Mouse (Mus musculus) midbrain, embryonic 16.5 days (tissue): ENCODE results near the gene Thyn1. TPM values are rescaled to one million over a fixed set of nuclear protein-coding genes. Genes with fewer than 3 reads are reported as not detected.
A peak's percentile ranks its signal among the peaks of the same experiment; 100 is the strongest.

Experiments
- ATAC-seq: fragments of 200-750 bp; cut with Nextera tagmentation; 2 replicates; pipeline ENCODE4 v1.8.0; 2017; ENCODE audit warnings: moderate TSS enrichment
- H3K27ac ChIP-seq: fragments of 300-500 bp; sonication (generic); 2 replicates; pipeline ENCODE4 v1.5.1; 2014; ENCODE audit warnings: mild to moderate bottlenecking, low read length, mixed read lengths
- H3K27me3 ChIP-seq: fragments of 300-500 bp; sonication (generic); 2 replicates; pipeline ENCODE4 v1.6.1; 2014; ENCODE audit warnings: low read depth, low read length, mixed read lengths; ENCODE audit not compliant: control insufficient read depth, insufficient read depth
- H3K36me3 ChIP-seq: fragments of 300-500 bp; sonication (generic); 2 replicates; pipeline ENCODE4 v1.6.1; 2014; ENCODE audit warnings: mild to moderate bottlenecking, low read length, moderate library complexity, mixed read lengths; ENCODE audit not compliant: control insufficient read depth, insufficient read depth
- H3K4me1 ChIP-seq: fragments of 300-500 bp; sonication (generic); 2 replicates; pipeline ENCODE4 v1.6.1; 2014; ENCODE audit warnings: mild to moderate bottlenecking, low read length, mixed read lengths; ENCODE audit not compliant: control insufficient read depth, insufficient read depth
- H3K4me2 ChIP-seq: fragments of 300-500 bp; sonication (generic); 2 replicates; pipeline ENCODE4 v1.6.1; 2014; ENCODE audit warnings: mild to moderate bottlenecking, low read length, mixed read lengths
- H3K4me3 ChIP-seq: fragments of 300-500 bp; sonication (generic); 2 replicates; pipeline ENCODE4 v1.5.1; 2014; ENCODE audit warnings: low read depth, mild to moderate bottlenecking, low read length, moderate library complexity, mixed read lengths
- H3K9ac ChIP-seq: fragments of 300-500 bp; sonication (generic); 2 replicates; pipeline ENCODE4 v1.6.1; 2014; ENCODE audit warnings: low read depth, low read length, mixed read lengths
- H3K9me3 ChIP-seq: fragments of 300-500 bp; sonication (generic); replicated peaks from 2 replicates; pipeline ENCODE4 v1.6.1; 2014; ENCODE audit warnings: mild to moderate bottlenecking, low read length, mixed read lengths; ENCODE audit not compliant: control insufficient read depth, poor library complexity, severe bottlenecking
- WGBS: fragments of 180-500 bp; shearing (Covaris S2); extraction: QIAGEN DNeasy Blood & Tissue Kit; methylation state at CpG from one replicate; pipeline ENCODE4 v1.1.7; 2014; 5-methylcytosine and 5-hydroxymethylcytosine counted together
- polyA plus RNA-seq: library from polyadenylated mRNA; unstranded; fragments of >200 nt; fragmentation: Nextera tagmentation; extraction: Ambion mirVana; gene quantifications from 2 replicates; pipeline ENCODE4 v1.2.1, GENCODE M21; 2015

The Thyn1 gene
- polyA plus RNA-seq, 1 experiment from 2014 or later, result 129 TPM

DNA sequence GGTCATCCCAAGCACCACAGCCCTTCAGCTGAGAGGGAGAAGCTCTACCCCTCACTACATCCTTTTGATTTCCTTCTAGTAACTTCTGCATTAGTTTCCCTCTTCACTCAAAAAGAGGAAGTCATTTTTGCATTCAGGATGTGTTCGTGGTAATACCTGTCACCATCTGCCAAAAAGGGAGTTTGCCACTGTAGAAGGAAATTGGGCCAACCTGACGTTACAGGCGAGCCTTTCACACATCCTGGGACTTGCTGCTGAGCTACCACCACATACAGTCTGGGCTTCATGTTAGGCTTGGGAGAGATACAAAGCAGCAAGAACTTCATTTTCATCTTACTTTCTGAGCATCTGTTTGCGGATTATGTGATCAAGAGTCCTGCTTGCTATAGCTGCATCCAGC lies 24.2 kb downstream of the Thyn1 start:
- Histone ChIP-seq H3K9me3 (no peaks in the 10 kb centered on the region), H3K27ac (no peak overlapping the region), H3K4me1 (peaks cover 42% of the 10 kb centered on the region), H3K4me2 (no peak overlapping the region), H3K36me3 (peaks cover 9% of the 10 kb centered on the region), H3K4me3 (no peak overlapping the region), H3K27me3 (no peaks in the 10 kb centered on the region), H3K9ac (no peak overlapping the region)
- no peak for ATAC-seq
- WGBS, result 87% methylated on average over 4 of the region's 4 CpGs

DNA sequence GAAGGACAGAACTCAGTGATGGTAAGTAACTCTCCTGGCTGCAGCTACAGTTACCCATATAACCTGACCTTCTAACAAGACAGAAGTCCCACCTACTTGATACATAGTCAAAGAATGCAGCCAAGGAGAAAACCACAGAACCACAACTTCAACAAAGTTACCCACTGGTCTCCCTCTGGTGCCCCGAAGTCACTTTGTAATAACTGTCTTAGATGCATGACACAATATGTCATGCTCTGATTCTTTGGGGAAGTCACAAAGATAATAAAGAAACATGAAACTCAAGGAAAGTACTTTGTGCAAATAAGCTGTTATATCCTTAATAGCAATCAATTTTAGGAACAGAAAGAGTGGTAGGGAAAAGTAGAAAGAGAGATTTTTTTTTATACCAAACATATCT lies 27.2 kb downstream of the Thyn1 start:
- Histone ChIP-seq H3K9ac (no peak overlapping the region), H3K4me3 (no peak overlapping the region), H3K4me1 (peaks cover 50% of the 10 kb centered on the region)

DNA sequence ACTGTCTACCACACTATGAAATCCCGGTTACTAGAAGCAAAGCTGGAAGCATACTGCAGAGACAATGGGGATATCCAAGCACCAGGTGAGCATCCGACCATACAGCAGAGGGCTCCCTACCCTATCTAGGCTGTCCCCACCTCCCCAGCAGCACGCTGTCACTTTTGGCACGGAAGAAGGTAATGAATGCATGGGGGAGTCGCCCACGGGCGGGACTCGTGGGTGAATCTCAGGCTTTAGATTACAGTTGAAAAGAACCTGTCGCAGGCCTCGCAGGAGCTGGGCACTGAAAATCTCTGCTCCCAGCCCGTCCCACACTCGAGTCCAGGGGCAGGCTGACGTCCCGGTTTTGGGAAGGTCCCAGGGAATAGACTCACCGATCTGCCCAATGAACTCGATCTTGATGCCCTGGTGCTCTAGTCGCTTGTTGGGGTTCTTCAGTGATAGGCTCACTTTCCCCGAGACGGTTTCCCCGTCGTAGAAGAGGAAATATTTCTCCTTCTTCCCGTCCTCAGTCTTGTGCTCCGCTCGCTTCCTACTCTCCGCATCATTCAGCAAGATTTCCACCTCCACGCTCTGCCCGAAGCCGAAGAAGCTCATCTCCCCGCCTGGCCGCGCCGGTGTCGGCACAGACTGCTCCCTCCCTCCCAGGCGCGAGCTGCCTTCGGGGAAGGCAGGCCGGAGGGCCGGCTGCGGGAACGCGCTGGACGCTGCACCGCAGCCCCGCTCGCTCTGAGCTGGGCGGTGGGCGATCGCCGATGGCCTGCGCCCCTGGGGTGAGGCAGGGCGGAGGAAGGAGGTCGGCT lies 29.7 kb downstream of the Thyn1 start:
- Histone ChIP-seq H3K4me2 (peak overlapping the region; percentile 82), H3K9me3 (no peaks in the 10 kb centered on the region), H3K27me3 (no peaks in the 10 kb centered on the region), H3K9ac (peak overlapping the region; percentile 98), H3K4me1 (peaks cover 52% of the 10 kb centered on the region), H3K4me3 (peak overlapping the region; percentile 97), H3K36me3 (no peaks in the 10 kb centered on the region), H3K27ac (peak overlapping the region; percentile 89)
- ATAC-seq, result peak; percentile 50
- under 1% methylated on average over 52 of the region's 52 CpGs for WGBS

More for the DNA sequence above, 27.2 kb downstream of the Thyn1 start:
- Histone ChIP-seq H3K36me3 (no peaks in the 10 kb centered on the region), H3K27ac (no peak overlapping the region), H3K9me3 (no peaks in the 10 kb centered on the region), H3K4me2 (peak overlapping the region; percentile 82), H3K27me3 (no peaks in the 10 kb centered on the region)
- 83% methylated on average over 1 of the region's 1 CpGs for WGBS
- no peak for ATAC-seq

DNA sequence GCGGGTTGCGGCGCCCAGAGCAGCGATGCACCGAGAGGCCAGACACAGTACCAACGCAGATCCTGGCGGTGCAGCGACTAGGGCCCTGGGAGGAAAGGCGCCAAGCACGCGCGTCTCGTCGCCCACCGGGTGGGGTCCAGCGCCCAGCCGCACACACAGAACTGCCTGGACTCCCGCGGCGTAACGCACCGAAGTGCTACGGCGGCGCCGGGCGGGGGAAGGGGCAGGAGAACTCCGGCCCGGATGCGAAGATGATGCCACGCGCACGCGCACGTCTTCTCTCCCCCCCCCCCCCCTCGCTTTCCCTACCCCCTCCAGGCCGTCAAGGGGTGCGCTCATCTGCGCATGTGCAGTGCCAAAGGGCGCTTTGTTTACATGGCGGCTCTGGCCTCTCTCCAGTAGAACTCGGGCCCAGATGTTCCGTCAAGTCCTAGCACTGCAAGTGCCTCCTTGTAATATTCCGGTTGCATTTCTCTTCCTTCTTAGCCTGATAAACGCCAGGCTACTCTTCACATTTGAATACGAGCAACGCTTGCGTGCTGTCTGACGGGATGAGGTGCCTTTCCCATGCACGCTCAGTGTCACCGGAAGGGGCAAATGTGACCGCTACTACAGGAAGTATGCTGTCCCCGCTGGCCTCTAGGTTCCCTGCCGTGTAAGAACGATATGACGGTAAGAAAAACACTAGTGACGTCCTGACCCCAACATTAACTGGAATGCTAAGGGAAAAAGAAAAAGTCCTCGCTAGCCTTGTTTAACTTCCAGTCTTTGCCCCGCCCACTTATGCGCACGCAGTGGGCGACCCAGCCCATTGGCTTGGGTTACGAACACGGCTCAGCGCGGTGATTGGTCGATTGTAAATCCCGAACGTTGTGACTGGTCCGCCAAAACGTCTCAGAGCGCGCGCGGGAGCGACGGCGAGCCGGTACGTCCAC lies 30.6 kb downstream of the Thyn1 start, which contains the start of the genes Vps26b and Ncapd3:
Vps26b (minus strand) TSS at position 238 of the 935 bp plus-strand sequence.
Ncapd3 (plus strand) TSS at position 348 of the 935 bp plus-strand sequence.
- Histone ChIP-seq H3K36me3 (no peaks in the 10 kb centered on the region), H3K9me3 (no peaks in the 10 kb centered on the region), H3K4me3 (peak within 1 kb of the TSS; percentile 97), H3K4me2 (peak within 1 kb of the TSS; percentile 85), H3K27ac (peak within 1 kb of the TSS; percentile 89), H3K4me1 (peaks cover 46% of the 10 kb centered on the region), H3K27me3 (no peaks in the 10 kb centered on the region), H3K9ac (peak within 1 kb of the TSS; percentile 98)
- WGBS, result 0% methylated on average over 72 of the region's 80 CpGs
- ATAC-seq, result peak; percentile 94

DNA sequence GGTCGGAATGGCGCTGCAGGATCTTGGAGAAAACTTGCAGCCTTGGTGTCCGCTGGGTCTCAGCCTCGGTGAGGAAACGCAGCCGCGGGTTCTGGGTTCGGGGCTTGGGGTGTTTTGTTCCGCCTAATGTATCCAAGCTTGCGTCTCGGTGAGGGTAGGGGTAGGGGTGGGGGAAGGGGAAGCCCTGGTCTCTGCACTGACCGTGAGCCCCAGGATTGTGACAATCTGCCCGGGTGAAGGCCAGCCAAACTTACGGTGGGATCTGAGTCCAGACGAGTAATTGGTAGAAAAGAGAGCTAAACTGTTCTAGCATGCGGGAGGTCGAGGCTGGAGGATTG lies 31.2 kb downstream of the Thyn1 start:
- Histone ChIP-seq H3K9ac (peak overlapping the region; percentile 75), H3K4me1 (peaks cover 46% of the 10 kb centered on the region), H3K9me3 (no peaks in the 10 kb centered on the region), H3K4me3 (peak overlapping the region; percentile 97), H3K27ac (no peak overlapping the region), H3K27me3 (no peaks in the 10 kb centered on the region), H3K36me3 (no peaks in the 10 kb centered on the region), H3K4me2 (peak overlapping the region; percentile 85)
- WGBS, result under 1% methylated on average over 17 of the region's 17 CpGs
- peak; percentile 57 for ATAC-seq

DNA sequence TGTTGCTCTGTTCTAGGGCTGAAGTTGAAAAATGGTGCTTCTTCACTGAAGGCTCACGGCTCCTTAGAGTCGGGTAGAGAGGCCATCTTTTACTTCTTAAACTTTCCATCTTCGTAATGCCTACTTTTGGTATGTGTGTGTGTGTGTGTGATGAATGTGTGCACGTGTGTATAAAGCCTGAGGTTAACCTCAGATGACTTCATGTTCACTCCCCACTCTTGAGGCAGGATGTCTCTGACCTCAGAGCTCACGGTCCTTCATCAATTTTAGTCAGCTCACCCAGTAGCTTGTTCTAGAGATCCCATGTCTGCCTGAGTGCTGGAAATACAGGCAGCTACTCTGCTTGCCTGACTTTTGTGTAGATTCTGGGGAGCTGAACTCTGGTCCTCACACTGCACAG lies 44.4 kb downstream of the Thyn1 start:
- Histone ChIP-seq H3K36me3 (peaks cover 42% of the 10 kb centered on the region), H3K27me3 (no peaks in the 10 kb centered on the region), H3K9ac (no peak overlapping the region), H3K9me3 (no peaks in the 10 kb centered on the region), H3K27ac (no peak overlapping the region), H3K4me1 (no peaks in the 10 kb centered on the region), H3K4me3 (no peak overlapping the region), H3K4me2 (no peak overlapping the region)
- ATAC-seq, result no peak
- 95% methylated on average over 5 of the region's 5 CpGs for WGBS

DNA sequence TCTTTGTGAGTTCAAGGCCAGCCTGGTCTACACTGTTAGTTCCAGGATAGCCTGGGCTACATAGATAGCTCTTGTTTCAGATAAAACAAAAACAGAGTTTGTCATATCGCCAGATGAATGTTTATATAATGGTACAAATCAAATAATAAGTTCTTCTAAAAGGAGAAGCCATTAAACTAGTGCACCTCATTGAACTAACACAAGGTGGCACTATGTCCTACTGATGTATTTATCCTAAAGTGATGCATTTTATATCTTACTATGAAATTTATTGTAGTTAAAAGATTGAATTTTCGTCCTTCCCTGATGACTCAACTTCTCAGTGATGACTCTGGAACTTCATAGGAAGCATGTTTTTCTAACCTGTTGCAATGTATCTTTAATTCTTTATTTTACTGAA lies 50.0 kb downstream of the Thyn1 start:
- Histone ChIP-seq H3K4me1 (no peaks in the 10 kb centered on the region), H3K9me3 (no peaks in the 10 kb centered on the region), H3K9ac (no peak overlapping the region), H3K4me3 (no peak overlapping the region), H3K27me3 (no peaks in the 10 kb centered on the region), H3K36me3 (peaks cover 45% of the 10 kb centered on the region), H3K27ac (no peak overlapping the region), H3K4me2 (no peak overlapping the region)
- WGBS, result 96% methylated on average over 2 of the region's 2 CpGs
- no peak for ATAC-seq
